Mouse (Mus musculus) activated CD4-positive, CD25-positive, alpha-beta regulatory T cell, adult 9 weeks (primary cell): ENCODE measurements around the gene Lrfn5. TPM values are rescaled to one million over a fixed set of nuclear protein-coding genes. Genes with fewer than 3 reads are reported as not detected.

Experiments used
- polyA plus RNA-seq: library from polyadenylated mRNA; unstranded; fragments of 100-300 nt; shearing (Covaris generic); gene quantifications from one replicate; pipeline ENCODE4 v1.2.1, GENCODE M21; 2017

Gene Lrfn5
- polyA plus RNA-seq = not detected

GRCm38 (mm10) chr12:61522829-61523370, at the start of gene Lrfn5:
TSS of gene Lrfn5 (plus strand) at chr12:61523150.

